Mouse (Mus musculus) MEL (cell line): Measurements from ENCODE around the gene Nr2c2. TPM values are rescaled to one million over a fixed set of nuclear protein-coding genes. Genes with fewer than 3 reads are reported as not detected.
A peak's percentile ranks its signal among the peaks of the same experiment; 100 is the strongest.

Experiments used
- DNase-seq: peaks from one replicate; pipeline ENCODE4 v3.0.0; 2011; ENCODE audit warnings: low read depth, low spot score
- H3K27ac ChIP-seq: 2 replicates; pipeline ENCODE4 v1.5.1; 2012; ENCODE audit warnings: low read depth, mild to moderate bottlenecking, control low read depth, low read length, moderate library complexity; ENCODE audit not compliant: control insufficient read depth
- H3K27me3 ChIP-seq, 2 experiments: fragments of 150-350 bp in 1 of 2; sonication (generic) in 1 of 2; 2 replicates each; pipeline ENCODE4 v1.6.1; 2012; ENCODE audit warnings: low read length in 2 of 2, mild to moderate bottlenecking in 2 of 2, improper control_type of control experiment in 1 of 2, moderate library complexity in 1 of 2; ENCODE audit not compliant: insufficient read depth in 2 of 2, control insufficient read depth in 1 of 2
- H3K36me3 ChIP-seq, 2 experiments: 2 replicates each; pipeline ENCODE4 v1.6.1; 2012 to 2014; ENCODE audit warnings: low read length in 2 of 2, improper control_type of control experiment in 1 of 2, inconsistent platforms in 1 of 2, mild to moderate bottlenecking in 1 of 2; ENCODE audit not compliant: insufficient read depth in 2 of 2, control insufficient read depth in 1 of 2
- H3K4me1 ChIP-seq, 2 experiments: fragments of 150-350 bp in 1 of 2; sonication (generic) in 1 of 2; 2 replicates each; pipeline ENCODE4 v1.6.1; 2012; ENCODE audit warnings: low read length in 2 of 2, improper control_type of control experiment in 1 of 2, mild to moderate bottlenecking in 1 of 2; ENCODE audit not compliant: insufficient read depth in 2 of 2, control insufficient read depth in 1 of 2
- H3K4me3 ChIP-seq, 2 experiments: fragments of 150-350 bp in 1 of 2; sonication (generic) in 1 of 2; 2 replicates each; pipeline ENCODE4 v1.5.1; 2012; ENCODE audit warnings: low read depth in 2 of 2, low read length in 2 of 2, mild to moderate bottlenecking in 2 of 2, moderate library complexity in 2 of 2, control low read depth in 1 of 2, improper control_type of control experiment in 1 of 2; ENCODE audit not compliant: control insufficient read depth in 1 of 2, insufficient read depth in 1 of 2
- H3K79me2 ChIP-seq: 2 replicates; pipeline ENCODE4 v1.6.1; 2012; ENCODE audit warnings: mild to moderate bottlenecking, low read length, moderate library complexity; ENCODE audit not compliant: control insufficient read depth, poor library complexity, insufficient read depth
- H3K9ac ChIP-seq: 2 replicates; pipeline ENCODE4 v1.6.1; 2012; ENCODE audit warnings: low read depth, mild to moderate bottlenecking, control low read depth, low read length, moderate library complexity; ENCODE audit not compliant: control insufficient read depth, poor library complexity, severe bottlenecking
- H3K9me3 ChIP-seq: fragments of 150-350 bp; sonication (generic); replicated peaks from 2 replicates; pipeline ENCODE4 v1.6.1; 2012; ENCODE audit warnings: mild to moderate bottlenecking, low read length, improper control_type of control experiment, moderate library complexity; ENCODE audit not compliant: insufficient read depth
- CTCF ChIP-seq, 3 experiments: IDR thresholded peaks in 2 of 3; conservative IDR thresholded peaks in 1 of 3; 2 replicates each; pipeline ENCODE4 v1.5.1; 2011 to 2012; ENCODE audit warnings: low read length in 3 of 3, low read depth in 2 of 3, mild to moderate bottlenecking in 2 of 3, improper control_type of control experiment in 1 of 3, inconsistent platforms in 1 of 3, mixed read lengths in 1 of 3, moderate library complexity in 1 of 3; ENCODE audit not compliant: control insufficient read depth in 1 of 3, insufficient read depth in 1 of 3, poor library complexity in 1 of 3, severe bottlenecking in 1 of 3
- EP300 ChIP-seq, 2 experiments: IDR thresholded peaks; 2 replicates each; pipeline ENCODE4 v1.6.1; 2011; ENCODE audit warnings: improper control_type of control experiment in 2 of 2, low read length in 2 of 2, low read depth in 1 of 2, mild to moderate bottlenecking in 1 of 2
- GATA1 ChIP-seq: IDR thresholded peaks from 2 replicates; pipeline ENCODE4 v1.6.1; 2011; ENCODE audit warnings: low read depth, low read length, improper control_type of control experiment
- JUND ChIP-seq: IDR thresholded peaks from 2 replicates; pipeline ENCODE4 v1.6.1; 2011; ENCODE audit warnings: low read depth, mild to moderate bottlenecking, improper control_type of control experiment, low read length
- KAT2A ChIP-seq: conservative IDR thresholded peaks from 2 replicates; pipeline ENCODE4 v1.6.1; 2012; ENCODE audit warnings: low read depth, low read length, improper control_type of control experiment, inconsistent platforms
- MAFK ChIP-seq: IDR thresholded peaks from 2 replicates; pipeline ENCODE4 v1.6.1; 2011; ENCODE audit warnings: low read depth, mild to moderate bottlenecking, low read length, improper control_type of control experiment, borderline replicate concordance
- POLR2AphosphoS2 ChIP-seq: IDR thresholded peaks from 2 replicates; pipeline ENCODE4 v1.6.1; 2011; ENCODE audit warnings: low read length, improper control_type of control experiment
- RAD21 ChIP-seq: IDR thresholded peaks from 2 replicates; pipeline ENCODE4 v1.6.1; 2011; ENCODE audit warnings: mild to moderate bottlenecking, low read depth, low read length, improper control_type of control experiment
- RCOR1 ChIP-seq: IDR thresholded peaks from 2 replicates; pipeline ENCODE4 v1.6.1; 2012; ENCODE audit warnings: low read depth, mild to moderate bottlenecking, inconsistent platforms, low read length, improper control_type of control experiment
- SMC3 ChIP-seq: IDR thresholded peaks from 2 replicates; pipeline ENCODE4 v1.6.1; 2011; ENCODE audit warnings: low read depth, low read length, improper control_type of control experiment
- TAL1 ChIP-seq: IDR thresholded peaks from 2 replicates; pipeline ENCODE4 v1.6.1; 2012; ENCODE audit warnings: mild to moderate bottlenecking, inconsistent platforms, low read length, moderate library complexity, mixed read lengths
- TCF12 ChIP-seq: IDR thresholded peaks from 2 replicates; pipeline ENCODE4 v1.6.1; 2014; ENCODE audit warnings: low read depth, mild to moderate bottlenecking, inconsistent platforms, low read length, improper control_type of control experiment, moderate library complexity
- ZNF384 ChIP-seq: IDR thresholded peaks from 2 replicates; pipeline ENCODE4 v1.6.1; 2012; ENCODE audit warnings: low read depth, mild to moderate bottlenecking, inconsistent platforms, low read length, improper control_type of control experiment
- polyA plus RNA-seq, 2 experiments: library from polyadenylated mRNA; stranded (reverse) in 1 of 2; unstranded in 1 of 2; fragments of >175 nt in 1 of 2; fragments of >200 nt in 1 of 2; gene quantifications; 2 replicates each; pipeline versions ENCODE4 v1.2.1 to v1.2.4; 2012; ENCODE audit warnings: low replicate concordance in 2 of 2, low read depth in 1 of 2; ENCODE audit not compliant: insufficient read length in 2 of 2, insufficient read depth in 1 of 2, missing spikeins in 1 of 2
- total RNA-seq: library from RNA; depleted of rRNA; stranded (reverse); fragments of 300-350 nt; gene quantifications from 2 replicates; pipeline ENCODE4 v1.2.3, GENCODE M21; 2012

The Nr2c2 gene
- total and polyA plus RNA-seq, 3 experiments = 12.1 to 17.0 TPM; not detected in 1

DNA sequence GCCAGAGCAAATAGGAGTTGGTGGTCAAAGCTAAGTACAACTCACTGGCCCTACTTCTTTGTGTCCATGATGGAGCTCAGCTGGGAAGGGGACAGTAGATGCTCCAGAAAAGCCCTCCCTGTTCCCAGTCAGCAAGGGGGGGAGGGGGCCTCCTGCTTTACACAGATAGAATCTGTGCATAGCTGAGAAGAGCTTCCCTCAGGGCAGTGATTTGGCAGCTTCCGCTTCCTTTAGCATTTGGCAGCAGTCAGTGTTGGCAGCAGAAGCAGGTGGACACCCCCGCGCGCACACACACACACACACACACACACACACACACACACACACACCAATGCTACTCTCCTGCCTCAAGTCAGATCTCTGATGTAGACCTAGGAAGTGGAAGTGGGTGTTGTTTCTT lies 49.1 kb upstream of the Nr2c2 start:
- TF ChIP-seq POLR2AphosphoS2 = no peak
- TF ChIP-seq RAD21 = no peak
- peak; percentile 37; the same call in 1 of the 2 replicates for TF ChIP-seq RCOR1
- TF ChIP-seq TAL1 = no peak
- TF ChIP-seq JUND = no peak
- TF ChIP-seq KAT2A = no peak
- Histone ChIP-seq H3K9me3 (no peaks in the 10 kb centered on the region), H3K27me3 (peaks cover 0 to 2% of the 10 kb centered on the region in 2 experiments; a peak in 1 of 4 replicates)

GRCm38 (mm10) chr6:92042850-92043249 lies 48.3 kb upstream of the Nr2c2 start:
- no peaks in the 10 kb centered on the region for H3K9me3 ChIP-seq
- no peaks in the 10 kb centered on the region for H3K36me3 ChIP-seq
- no peak overlapping the region for H3K27ac ChIP-seq
- H3K27me3 ChIP-seq = peaks cover 0 to 2% of the 10 kb centered on the region in 2 experiments; a peak in 1 of 4 replicates
- peaks cover 0 to 5% of the 10 kb centered on the region in 2 experiments; a peak in 1 of 4 replicates for H3K4me1 ChIP-seq
- no peak overlapping the region for H3K9ac ChIP-seq
- H3K79me2 ChIP-seq = no peaks in the 10 kb centered on the region
- 0 out of 2 replicates have a peak, but pooled peaks have one; percentile 18 for TF ChIP-seq TCF12
- TF ChIP-seq RCOR1 = peak; percentile 85
- TF ChIP-seq TAL1 = peak; percentile 76
- peak; percentile 50 for TF ChIP-seq GATA1
- no peak for TF ChIP-seq ZNF384
- TF ChIP-seq EP300 (IDR thresholded peaks at IDR 0.05; ENCODE audit: low read depth in 1 of 2, low read length in 2 of 2) = peak; percentile 23 to 49; a peak in 2 of 4 replicates
- H3K4me3 ChIP-seq = no peak overlapping the region
- DNase-seq = peak; percentile 81

More for the DNA sequence above, 49.1 kb upstream of the Nr2c2 start:
- Histone ChIP-seq H3K9ac (no peak overlapping the region), H3K4me3 (no peak overlapping the region), H3K27ac (no peak overlapping the region), H3K36me3 (no peaks in the 10 kb centered on the region), H3K4me1 (peaks cover 0 to 5% of the 10 kb centered on the region in 2 experiments; a peak in 1 of 4 replicates), H3K79me2 (no peaks in the 10 kb centered on the region)
- peak; percentile 34 for DNase-seq

- Histone ChIP-seq H3K36me3 (no peaks in the 10 kb centered on the region), H3K27me3 (peaks cover 0 to 7% of the 10 kb centered on the region in 2 experiments; a peak in 2 of 4 replicates), H3K79me2 (no peaks in the 10 kb centered on the region), H3K4me1 (no peaks in the 10 kb centered on the region), H3K9me3 (no peaks in the 10 kb centered on the region), H3K27ac (no peak overlapping the region), H3K9ac (no peak overlapping the region), H3K4me3 (no peak overlapping the region)
- TF ChIP-seq MAFK = no peak
- peak in 2 of 3 experiments; percentile 30; a peak in 4 of 6 replicates for TF ChIP-seq CTCF (IDR thresholded peaks at IDR 0.05 in 2 of 3, conservative IDR thresholded peaks at IDR 0.05 in 1 of 3; ENCODE audit: control insufficient read depth in 1 of 3, insufficient read depth in 1 of 3, low read depth in 2 of 3, low read length in 3 of 3, poor library complexity in 1 of 3, severe bottlenecking in 1 of 3)
- 0 out of 2 replicates have a peak, but pooled peaks have one; percentile 5 for TF ChIP-seq SMC3
- DNase-seq = peak; percentile 36
These were observed 33.4 kb upstream of the Nr2c2 start for GRCm38 (mm10) chr6:92057768-92058167.
